Mouse (Mus musculus): ENCODE data around the gene Bcl9. TPM values are rescaled to one million over a fixed set of nuclear protein-coding genes. Genes with fewer than 3 reads are reported as not detected.

Gene Bcl9
- 75.4 and 91.9 TPM in 2 replicates for polyA plus RNA-seq (2015; fragmentation: Nextera tagmentation; extraction: Ambion mirVana)

- H3K9me3 ChIP-seq, result no peaks in the 10 kb centered on the region
- no peaks in the 10 kb centered on the region for H3K27me3 ChIP-seq
- H3K4me1 ChIP-seq (replicated peaks), result peaks cover 55% of the 10 kb centered on the region
- under 1% methylated on average over 21 of the region's 21 CpGs for WGBS
- peak within 1 kb of the TSS; percentile 98 for H3K27ac ChIP-seq (replicated peaks)
- peak; percentile 93 for ATAC-seq (ENCODE audit: low read depth)
- H3K4me3 ChIP-seq, result peak within 1 kb of the TSS; percentile 81
- H3K36me3 ChIP-seq, result no peaks in the 10 kb centered on the region
- peak within 1 kb of the TSS; percentile 93 for H3K9ac ChIP-seq
- H3K4me2 ChIP-seq, result peak within 1 kb of the TSS; percentile 90
Measured at GRCm38 (mm10) chr3:97297553-97298432, at the start of gene Bcl9. Gene Bcl9, minus strand, starts transcription at chr3:97297917.

GRCm38 (mm10) chr3:97339193-97339576 lies 41.5 kb upstream of the Bcl9 start:
- no peak for ATAC-seq (ENCODE audit: low read depth)

GRCm38 (mm10) chr3:97338522-97339192 lies 40.9 kb upstream of the Bcl9 start:
- WGBS, result 25% methylated on average over 13 of the region's 13 CpGs
- peaks cover 27% of the 10 kb centered on the region for H3K4me1 ChIP-seq (replicated peaks)

More at GRCm38 (mm10) chr3:97339193-97339576, 41.5 kb upstream of the Bcl9 start:
- no peak overlapping the region for H3K9ac ChIP-seq
- H3K4me2 ChIP-seq, result no peak overlapping the region
- H3K9me3 ChIP-seq, result no peaks in the 10 kb centered on the region
- H3K36me3 ChIP-seq, result no peaks in the 10 kb centered on the region
- H3K27ac ChIP-seq (replicated peaks), result no peak overlapping the region
- H3K4me3 ChIP-seq, result no peak overlapping the region
- H3K4me1 ChIP-seq (replicated peaks), result peaks cover 23% of the 10 kb centered on the region
- H3K27me3 ChIP-seq, result no peaks in the 10 kb centered on the region
- 74% methylated on average over 5 of the region's 5 CpGs for WGBS

GRCm38 (mm10) chr3:97337306-97337705 lies 39.6 kb upstream of the Bcl9 start:
- no peak for ATAC-seq (ENCODE audit: low read depth)

More at GRCm38 (mm10) chr3:97338522-97339192, 40.9 kb upstream of the Bcl9 start:
- no peaks in the 10 kb centered on the region for H3K27me3 ChIP-seq
- ATAC-seq (ENCODE audit: low read depth), result peak; percentile 87
- no peak overlapping the region for H3K4me3 ChIP-seq
- H3K27ac ChIP-seq (replicated peaks), result no peak overlapping the region
- no peak overlapping the region for H3K4me2 ChIP-seq
- no peak overlapping the region for H3K9ac ChIP-seq
- H3K36me3 ChIP-seq, result no peaks in the 10 kb centered on the region
- no peaks in the 10 kb centered on the region for H3K9me3 ChIP-seq

GRCm38 (mm10) chr3:97336331-97336730 lies 38.6 kb upstream of the Bcl9 start:
- ATAC-seq (ENCODE audit: low read depth), result no peak
- H3K36me3 ChIP-seq, result no peaks in the 10 kb centered on the region
- H3K27ac ChIP-seq (replicated peaks), result no peak overlapping the region
- 0 out of 2 replicates have a peak, but pooled peaks cover 4% of the 10 kb centered on the region for H3K27me3 ChIP-seq
- peaks cover 27% of the 10 kb centered on the region for H3K4me1 ChIP-seq (replicated peaks)
- H3K9me3 ChIP-seq, result no peaks in the 10 kb centered on the region
- no peak overlapping the region for H3K9ac ChIP-seq
- 63% methylated on average over 4 of the region's 4 CpGs for WGBS
- H3K4me2 ChIP-seq, result no peak overlapping the region
- H3K4me3 ChIP-seq, result no peak overlapping the region

More at GRCm38 (mm10) chr3:97337306-97337705, 39.6 kb upstream of the Bcl9 start:
- H3K9ac ChIP-seq, result no peak overlapping the region
- H3K9me3 ChIP-seq, result no peaks in the 10 kb centered on the region
- WGBS, result 33% methylated on average over 11 of the region's 11 CpGs
- 0 out of 2 replicates have a peak, but pooled peaks cover 4% of the 10 kb centered on the region for H3K27me3 ChIP-seq
- H3K4me3 ChIP-seq, result no peak overlapping the region
- no peak overlapping the region for H3K4me2 ChIP-seq
- no peak overlapping the region for H3K27ac ChIP-seq (replicated peaks)
- H3K36me3 ChIP-seq, result no peaks in the 10 kb centered on the region
- peaks cover 27% of the 10 kb centered on the region for H3K4me1 ChIP-seq (replicated peaks)

DNA sequence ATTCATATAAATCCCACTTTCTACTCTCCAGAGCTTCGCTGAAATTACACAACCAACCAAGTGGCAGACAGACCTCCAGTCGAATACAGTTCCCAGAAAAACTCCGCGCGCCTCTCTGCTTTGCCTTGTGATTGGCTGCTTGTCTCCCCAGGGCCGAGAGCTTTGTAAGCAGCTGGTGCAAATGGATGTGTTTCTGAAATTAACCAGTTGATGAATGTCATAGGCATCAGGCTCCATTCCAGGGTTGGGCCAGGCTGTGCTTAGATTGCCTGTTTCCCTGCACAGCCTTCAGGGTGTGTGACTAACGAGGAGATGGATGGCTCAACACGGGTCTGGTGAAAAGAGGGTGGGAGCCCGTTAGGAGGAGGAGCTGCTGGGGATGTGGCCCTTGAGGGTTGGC lies 36.9 kb upstream of the Bcl9 start:
- ATAC-seq (ENCODE audit: low read depth), result peak; percentile 69
- WGBS, result 19% methylated on average over 9 of the region's 9 CpGs

DNA sequence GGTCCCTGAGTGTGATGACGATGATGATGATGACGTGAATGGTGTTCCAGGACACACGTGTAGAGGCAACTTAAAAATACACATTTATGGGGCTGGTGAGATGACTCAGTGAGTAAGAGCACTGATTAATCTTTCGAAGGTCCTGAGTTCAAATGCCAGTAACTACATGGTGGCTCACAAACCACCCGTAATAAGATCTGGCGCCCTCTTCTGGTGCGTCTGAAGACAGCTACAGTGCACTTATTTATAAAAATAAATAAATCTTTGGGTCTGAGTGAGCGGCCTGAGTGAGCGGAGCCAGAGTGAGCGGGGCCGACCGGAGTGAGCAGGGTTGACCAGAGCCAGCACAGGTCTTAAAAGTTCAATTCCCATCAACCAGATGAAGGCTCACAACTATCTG lies 34.5 kb upstream of the Bcl9 start:
- Histone ChIP-seq H3K27ac (replicated peaks) (no peak overlapping the region), H3K9me3 (peaks cover 5% of the 10 kb centered on the region; the same call in 1 of the 2 replicates), H3K4me1 (replicated peaks) (peaks cover 15% of the 10 kb centered on the region), H3K27me3 (0 out of 2 replicates have a peak, but pooled peaks cover 4% of the 10 kb centered on the region), H3K9ac (no peak overlapping the region), H3K4me3 (no peak overlapping the region), H3K4me2 (no peak overlapping the region), H3K36me3 (no peaks in the 10 kb centered on the region)
- WGBS, result 88% methylated on average over 12 of the region's 12 CpGs
- ATAC-seq (ENCODE audit: low read depth), result no peak

More for the DNA sequence above, 36.9 kb upstream of the Bcl9 start:
- Histone ChIP-seq H3K9ac (no peak overlapping the region), H3K36me3 (no peaks in the 10 kb centered on the region), H3K27me3 (0 out of 2 replicates have a peak, but pooled peaks cover 4% of the 10 kb centered on the region), H3K4me3 (no peak overlapping the region), H3K4me1 (replicated peaks) (peaks cover 27% of the 10 kb centered on the region), H3K4me2 (0 out of 2 replicates have a peak overlapping the region, but pooled peaks have one; percentile 15), H3K9me3 (no peaks in the 10 kb centered on the region), H3K27ac (replicated peaks) (0 out of 2 replicates have a peak overlapping the region, but pooled peaks have one; percentile 10)

GRCm38 (mm10) chr3:97327809-97328208 lies 30.1 kb upstream of the Bcl9 start:
- H3K27me3 ChIP-seq, result 0 out of 2 replicates have a peak, but pooled peaks cover 1% of the 10 kb centered on the region
- no peak overlapping the region for H3K27ac ChIP-seq (replicated peaks)
- no peak overlapping the region for H3K4me2 ChIP-seq
- H3K9ac ChIP-seq, result no peak overlapping the region
- 89% methylated on average over 2 of the region's 2 CpGs for WGBS
- no peak overlapping the region for H3K4me3 ChIP-seq
- ATAC-seq (ENCODE audit: low read depth), result no peak
- H3K9me3 ChIP-seq, result peaks cover 5% of the 10 kb centered on the region; the same call in 1 of the 2 replicates
- no peaks in the 10 kb centered on the region for H3K36me3 ChIP-seq
- H3K4me1 ChIP-seq (replicated peaks), result peaks cover 24% of the 10 kb centered on the region

GRCm38 (mm10) chr3:97327356-97327755 lies 29.6 kb upstream of the Bcl9 start:
- H3K27me3 ChIP-seq, result no peaks in the 10 kb centered on the region
- no peak overlapping the region for H3K27ac ChIP-seq (replicated peaks)
- H3K9me3 ChIP-seq, result peaks cover 5% of the 10 kb centered on the region; the same call in 1 of the 2 replicates
- no peak overlapping the region for H3K4me3 ChIP-seq
- H3K4me1 ChIP-seq (replicated peaks), result peaks cover 24% of the 10 kb centered on the region
- no peak for ATAC-seq (ENCODE audit: low read depth)
- WGBS, result 98% methylated on average over 1 of the region's 1 CpGs
- H3K36me3 ChIP-seq, result no peaks in the 10 kb centered on the region
- H3K4me2 ChIP-seq, result no peak overlapping the region
- H3K9ac ChIP-seq, result no peak overlapping the region

DNA sequence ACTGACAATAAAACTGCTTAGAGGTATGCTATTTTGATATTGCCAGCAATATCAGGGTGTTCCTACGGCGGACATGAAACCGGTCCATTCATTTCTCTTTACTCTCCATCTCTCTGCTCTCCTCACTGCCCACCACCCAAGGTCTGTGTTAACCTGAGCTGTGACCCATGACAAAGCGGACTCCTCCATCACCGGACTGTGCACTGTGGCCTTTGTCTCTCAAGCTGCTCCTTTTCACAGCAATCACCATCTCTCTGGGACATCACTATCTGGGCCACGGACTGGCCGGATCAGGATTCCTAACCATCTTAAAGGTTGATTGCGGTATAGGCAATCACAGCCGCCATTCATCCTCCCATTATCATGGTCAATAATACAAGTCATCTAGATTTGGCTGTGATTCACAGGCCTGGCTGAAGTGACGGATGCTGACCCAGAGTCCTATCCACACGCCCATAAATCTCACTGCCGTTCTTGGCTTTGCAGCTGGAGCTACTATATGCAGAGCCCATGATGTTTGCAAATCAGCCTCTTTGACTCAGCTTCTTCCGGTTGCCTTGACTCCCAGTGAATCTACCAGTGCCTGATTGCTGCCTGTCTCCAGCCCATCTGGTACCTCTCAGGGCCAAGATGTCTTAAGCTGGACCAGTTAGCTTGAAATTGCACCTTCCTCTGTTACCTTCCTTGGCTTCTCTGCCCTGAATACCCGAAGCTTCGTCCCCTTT lies 28.1 kb upstream of the Bcl9 start:
- Histone ChIP-seq H3K4me3 (no peak overlapping the region), H3K27me3 (no peaks in the 10 kb centered on the region), H3K27ac (replicated peaks) (no peak overlapping the region), H3K9me3 (peaks cover 5% of the 10 kb centered on the region; the same call in 1 of the 2 replicates), H3K4me1 (replicated peaks) (peaks cover 24% of the 10 kb centered on the region), H3K36me3 (no peaks in the 10 kb centered on the region), H3K4me2 (no peak overlapping the region), H3K9ac (no peak overlapping the region)
- no peak for ATAC-seq (ENCODE audit: low read depth)
- WGBS, result 40% methylated on average over 15 of the region's 15 CpGs

GRCm38 (mm10) chr3:97324046-97324445 lies 26.3 kb upstream of the Bcl9 start:
- peak overlapping the region; percentile 40 for H3K4me2 ChIP-seq
- H3K27ac ChIP-seq (replicated peaks), result no peak overlapping the region
- no peaks in the 10 kb centered on the region for H3K36me3 ChIP-seq
- H3K4me3 ChIP-seq, result 0 out of 2 replicates have a peak overlapping the region, but pooled peaks have one; percentile 9
- peaks cover 24% of the 10 kb centered on the region for H3K4me1 ChIP-seq (replicated peaks)
- peak; percentile 62; the same call in 1 of the 2 replicates for ATAC-seq (ENCODE audit: low read depth)
- H3K27me3 ChIP-seq, result no peaks in the 10 kb centered on the region
- peaks cover 5% of the 10 kb centered on the region; the same call in 1 of the 2 replicates for H3K9me3 ChIP-seq
- H3K9ac ChIP-seq, result no peak overlapping the region
- WGBS, result 28% methylated on average over 17 of the region's 17 CpGs
